Mouse (Mus musculus) thymus, adult 18-20 months (tissue): ENCODE measurements around the gene Zfp637.
"Not testable (repeated sequence)": the region's sequence is repeated elsewhere in the genome, so short reads cannot be mapped to it uniquely, and the experiment has no call there.

Experiments used
- DNase-seq, 2 experiments: peaks; one replicate each; pipeline ENCODE4 v3.0.0; 2022; ENCODE audit warnings: mixed read lengths in 2 of 2

The Zfp637 gene

DNA sequence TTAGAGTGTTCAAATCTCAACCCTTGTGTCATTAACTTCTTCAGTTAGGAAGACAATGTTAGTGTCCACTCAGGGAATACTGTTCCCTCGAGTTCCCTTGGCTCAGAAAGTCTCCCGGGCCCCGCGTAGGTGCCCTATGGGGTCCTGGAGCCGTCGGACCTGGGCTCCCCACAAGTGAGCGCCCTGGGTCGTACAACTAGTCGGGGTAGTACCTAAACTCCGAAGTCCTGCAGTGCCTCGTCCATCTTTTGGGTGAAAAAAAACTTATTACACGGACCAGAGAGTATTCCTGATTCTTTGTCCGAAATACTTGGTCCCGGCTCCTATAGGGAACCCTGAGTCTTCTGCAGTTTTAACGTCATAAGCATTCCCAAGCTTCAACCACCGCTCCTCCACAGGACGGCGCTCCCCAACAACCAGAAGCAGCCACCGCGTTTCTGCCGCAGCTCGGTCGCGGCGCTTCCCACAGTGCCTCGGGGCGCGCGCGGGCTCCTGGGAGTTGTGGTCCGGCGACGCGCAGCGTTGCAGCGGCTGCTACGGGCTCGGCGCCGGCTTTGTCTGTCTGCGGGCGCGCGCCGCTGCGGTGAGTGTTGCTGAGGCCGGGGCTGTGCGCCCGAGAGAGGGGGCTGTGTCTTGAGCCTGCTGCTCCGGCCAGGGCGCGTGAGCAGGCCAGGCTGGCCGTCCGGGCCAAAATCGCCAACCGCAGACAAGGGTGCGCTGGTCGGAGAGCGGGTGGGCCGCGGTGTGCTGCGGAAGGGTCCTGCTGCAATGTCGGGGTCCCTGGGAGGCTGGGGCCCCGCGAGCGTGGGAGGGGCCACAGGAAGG, at the start of gene Zfp637:
Zfp637 (plus strand) TSS at position 495 of the 825 bp plus-strand sequence.
- peak; percentile 86 to 88 for DNase-seq

DNA sequence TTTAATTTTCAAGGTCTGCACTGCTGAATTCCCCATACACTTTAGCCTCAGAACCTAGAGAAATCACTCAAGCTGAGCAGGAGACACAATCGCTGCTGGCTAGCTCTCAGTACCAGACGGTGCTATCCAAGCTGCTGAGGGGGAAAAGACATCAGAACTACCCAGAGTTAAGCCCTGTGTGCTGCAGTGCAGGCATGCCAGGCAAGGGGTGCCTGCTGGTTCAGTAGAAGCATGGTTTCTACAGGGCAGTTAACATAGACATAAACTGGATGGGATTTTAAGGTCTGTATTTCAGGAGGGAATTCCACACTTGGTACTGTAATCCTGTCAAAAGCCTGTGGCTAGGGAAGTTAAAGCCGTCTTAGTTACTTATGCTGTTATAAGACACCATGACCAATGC, 45.7 kb upstream of the Zfp637 start:
- DNase-seq: no peak

DNA sequence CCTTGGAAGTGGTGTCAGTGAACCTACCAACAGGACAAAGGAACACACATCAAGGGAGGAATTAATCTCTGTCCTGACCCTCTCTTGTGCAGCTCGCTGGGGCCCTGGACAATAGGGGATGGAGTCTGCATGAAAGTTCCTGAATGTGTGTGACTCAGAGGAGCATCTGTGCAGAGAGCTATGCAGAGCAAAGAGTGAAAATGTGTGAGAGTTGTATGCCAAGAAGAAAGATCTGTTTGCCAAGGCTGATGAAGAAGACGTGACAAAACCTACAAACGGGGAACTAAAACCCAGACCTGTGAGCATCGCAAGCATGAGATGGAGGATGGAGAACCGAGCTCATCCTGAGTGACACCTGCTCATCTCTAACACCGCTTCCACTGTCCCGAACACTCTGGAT, 40.2 kb upstream of the Zfp637 start:
- DNase-seq: no peak

DNA sequence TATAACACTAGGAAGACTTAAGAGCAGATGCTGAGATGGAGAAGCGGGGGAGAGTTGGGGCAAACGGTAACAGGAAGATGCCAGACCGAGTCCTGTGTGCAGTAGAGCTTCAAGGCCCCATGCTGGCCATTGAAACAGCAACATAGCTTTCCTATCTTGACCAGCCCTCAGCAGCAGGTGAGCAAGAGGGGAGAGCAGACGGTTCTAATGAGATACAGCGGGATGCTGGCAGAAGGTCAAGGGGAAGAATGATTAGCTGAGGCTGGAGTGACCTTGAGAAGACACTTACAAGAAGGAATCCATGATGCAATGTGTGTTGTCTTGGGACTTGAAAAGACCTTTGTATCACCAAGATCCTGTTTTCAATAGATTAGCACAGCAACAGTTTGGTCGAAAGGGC, 39.2 kb upstream of the Zfp637 start:
- no peak for DNase-seq

DNA sequence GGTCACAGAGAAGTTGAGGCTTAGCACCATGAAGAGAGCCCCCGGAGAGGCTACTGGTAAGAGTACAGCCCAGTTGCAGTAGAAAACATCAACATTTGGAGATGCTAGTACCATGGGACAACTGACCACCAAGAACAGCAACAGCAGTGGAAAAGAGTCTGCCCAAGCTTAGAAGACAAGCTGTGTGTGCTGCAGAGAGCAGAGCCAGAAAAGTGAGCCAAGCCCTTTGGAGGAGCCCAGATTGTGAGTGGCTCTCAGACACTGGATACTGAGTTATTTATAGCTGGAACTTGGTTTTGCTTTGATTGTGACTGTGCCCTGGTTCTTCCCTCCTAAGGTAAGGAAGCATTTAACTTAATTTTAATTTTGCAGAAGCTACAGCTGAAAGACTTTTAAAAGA, 33.2 kb upstream of the Zfp637 start:
- DNase-seq: no peak

DNA sequence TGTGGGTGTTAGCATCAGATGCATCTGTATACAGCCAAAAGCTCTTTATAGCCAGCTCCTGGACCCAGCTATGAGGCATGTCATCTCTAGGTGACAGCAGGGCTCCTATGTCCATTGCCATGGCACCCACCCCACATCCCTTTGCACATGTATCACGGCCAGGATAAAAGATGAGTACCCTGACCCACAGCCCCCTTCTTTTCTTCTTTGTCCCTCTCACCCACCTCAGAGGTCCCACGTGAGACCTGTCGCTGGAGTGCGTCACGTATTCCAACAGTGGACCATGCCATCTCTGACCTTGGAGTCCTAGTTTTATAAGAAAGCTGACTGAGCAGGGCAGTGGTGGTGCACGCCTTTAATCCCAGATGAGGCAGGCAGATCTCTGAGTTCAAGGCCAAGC, 31.2 kb upstream of the Zfp637 start:
- DNase-seq: no peak

DNA sequence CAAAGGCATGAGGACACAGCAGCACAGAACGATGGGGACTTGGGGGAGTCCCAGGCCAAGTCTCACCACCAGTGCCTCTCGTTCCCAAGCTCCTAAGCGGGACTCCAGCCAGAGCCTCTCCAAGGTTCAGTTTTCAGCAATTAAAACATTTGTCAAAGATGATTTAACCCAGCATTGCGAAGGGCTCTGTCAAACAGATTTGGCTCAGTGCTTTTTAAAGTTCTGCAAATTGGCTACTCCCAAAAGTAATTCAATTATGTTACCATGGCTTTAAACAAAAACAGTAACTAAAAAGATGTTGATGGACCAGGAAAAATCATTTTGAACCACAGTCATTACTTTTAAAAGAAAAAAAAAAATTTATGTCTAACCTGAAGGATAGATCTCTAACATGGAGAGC, 30.3 kb upstream of the Zfp637 start:
- no peak for DNase-seq

DNA sequence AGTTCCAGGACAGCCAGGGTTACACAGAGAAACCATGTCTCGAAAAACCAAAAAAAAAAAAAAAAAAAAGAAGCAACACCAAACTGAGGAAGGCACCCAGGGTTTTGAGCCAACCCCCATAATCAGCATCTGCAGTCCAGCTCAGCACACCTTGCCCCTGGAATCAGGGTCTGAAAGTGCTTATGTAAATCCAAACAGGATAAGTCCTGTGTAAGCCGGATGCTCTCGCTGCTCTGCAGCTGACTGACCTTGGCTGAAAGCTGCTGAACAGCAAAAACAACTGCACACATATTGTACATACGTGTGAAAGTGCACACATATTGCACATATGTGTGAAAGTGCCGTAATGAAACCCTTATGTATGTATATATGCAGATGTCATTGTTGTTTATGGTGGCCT, 29.7 kb upstream of the Zfp637 start:
- no peak for DNase-seq

DNA sequence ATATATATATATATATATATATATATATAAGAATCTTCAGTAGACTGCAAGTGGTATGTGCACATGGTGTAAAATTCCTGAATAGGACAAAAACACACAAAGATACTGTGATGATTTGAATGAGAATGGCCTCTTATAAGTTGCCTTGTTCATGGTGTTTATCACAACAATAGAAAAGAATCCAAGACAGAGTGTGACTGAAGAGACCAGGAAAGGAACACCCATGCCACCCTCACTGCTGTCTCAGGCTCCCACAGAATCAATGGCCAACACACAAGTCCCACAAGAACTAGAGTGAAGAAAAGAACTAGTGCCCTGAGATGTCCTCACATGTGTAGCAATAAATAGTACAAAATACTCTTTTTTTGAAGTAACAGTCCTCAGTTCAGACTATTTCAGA, 26.3 kb upstream of the Zfp637 start:
- no peak for DNase-seq

DNA sequence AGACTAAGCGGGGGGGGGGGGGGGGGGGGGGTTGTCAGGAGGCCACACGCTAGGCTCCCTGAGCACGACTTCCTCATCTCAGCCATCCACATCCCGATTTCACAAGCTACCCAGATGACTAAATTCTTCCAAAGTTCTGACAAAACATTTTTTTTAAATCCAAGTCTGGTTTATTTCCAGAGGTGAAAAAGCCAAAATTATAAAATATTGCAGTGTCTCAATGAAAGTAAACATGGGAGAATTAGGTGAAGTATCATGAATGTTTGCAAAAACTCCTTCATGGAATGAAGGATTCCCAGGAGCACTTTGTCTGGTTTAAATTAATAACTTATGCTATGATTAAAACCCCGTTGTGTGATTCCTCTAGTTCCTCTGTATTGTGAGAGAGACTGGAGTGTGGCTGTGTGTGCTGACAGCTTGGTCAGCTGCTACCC, 23.9 kb upstream of the Zfp637 start:
- DNase-seq: no peak

DNA sequence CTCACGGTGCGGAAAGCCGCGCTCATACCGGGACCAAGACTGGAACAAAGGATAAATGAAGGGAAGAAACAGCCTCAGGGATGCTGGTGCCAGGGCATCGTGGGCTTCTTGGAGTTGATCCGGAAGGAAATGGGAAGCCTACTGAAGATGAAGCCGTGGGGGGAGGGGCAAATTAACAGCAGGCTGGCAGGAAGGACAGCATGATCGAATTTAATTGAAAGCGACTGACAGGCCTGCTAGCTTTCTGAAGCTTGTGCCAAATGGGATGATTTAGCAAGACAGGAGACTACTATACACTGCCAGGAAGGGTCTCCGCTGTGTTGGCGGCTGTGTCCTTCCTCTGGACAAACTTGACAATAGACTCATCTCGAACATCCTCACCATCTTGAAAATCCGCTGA, 20.7 kb upstream of the Zfp637 start:
- no peak for DNase-seq

DNA sequence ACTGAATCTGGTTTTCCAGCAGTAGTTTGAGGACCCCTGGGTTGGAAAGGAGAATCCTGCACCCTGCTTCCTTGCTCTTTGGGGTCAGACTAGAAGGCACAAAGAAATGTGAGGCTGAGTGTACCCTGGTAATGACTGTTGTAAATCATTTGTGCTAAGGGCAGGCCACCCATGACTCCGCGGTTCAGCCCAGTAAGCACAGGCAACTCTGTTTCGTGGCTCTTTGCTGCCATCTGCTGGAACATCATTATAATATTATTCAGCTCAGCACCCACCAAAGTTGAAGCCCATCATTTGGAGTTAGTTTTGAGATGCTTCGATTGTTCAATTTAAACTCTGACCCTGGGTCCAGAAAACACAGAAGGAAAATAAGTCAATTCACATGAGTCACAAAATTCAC, 15.6 kb upstream of the Zfp637 start:
- DNase-seq: no peak

DNA sequence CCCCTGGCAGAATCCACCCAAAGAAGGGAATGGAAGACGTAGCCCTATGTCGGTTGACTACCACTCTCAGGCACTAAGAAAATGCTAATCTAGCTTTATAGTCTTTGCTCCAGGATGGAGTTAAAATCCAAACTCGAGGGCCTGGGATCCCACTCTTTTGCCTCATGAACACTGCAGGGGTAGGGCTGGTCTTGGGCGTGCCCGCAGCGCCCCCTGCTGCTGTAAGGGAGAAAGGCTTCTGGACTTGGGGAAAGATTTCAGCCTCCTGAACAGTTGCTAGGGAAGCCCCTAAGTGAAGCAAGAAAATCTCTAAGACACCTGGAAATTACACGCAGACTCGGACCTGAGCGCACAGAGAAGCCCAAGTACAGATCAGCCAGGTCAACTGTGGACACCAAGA, 12.7 kb upstream of the Zfp637 start:
- DNase-seq: no peak

DNA sequence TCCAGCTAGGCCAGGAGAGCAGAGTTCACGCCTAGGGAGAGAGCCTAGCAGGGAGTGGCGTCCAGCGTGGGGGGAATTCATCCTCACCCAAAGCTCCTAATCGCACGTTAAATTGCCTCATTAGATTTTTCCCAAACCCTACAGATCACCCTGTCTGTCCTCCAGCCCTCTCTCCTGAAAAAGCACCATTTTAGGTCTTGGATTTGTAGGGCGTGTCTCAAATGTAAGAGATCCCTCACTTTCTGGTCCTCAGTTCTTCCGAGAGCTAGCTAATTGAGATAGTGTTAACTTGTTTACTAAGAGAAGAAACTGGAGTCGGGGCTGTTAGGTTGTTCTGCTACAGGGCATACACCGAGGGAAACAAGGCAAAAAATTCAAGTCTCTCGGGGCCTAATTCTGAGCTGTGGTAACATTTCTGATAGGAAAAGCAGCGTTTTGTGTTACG, 553 bp downstream of the Zfp637 start:
- DNase-seq: no peak

DNA sequence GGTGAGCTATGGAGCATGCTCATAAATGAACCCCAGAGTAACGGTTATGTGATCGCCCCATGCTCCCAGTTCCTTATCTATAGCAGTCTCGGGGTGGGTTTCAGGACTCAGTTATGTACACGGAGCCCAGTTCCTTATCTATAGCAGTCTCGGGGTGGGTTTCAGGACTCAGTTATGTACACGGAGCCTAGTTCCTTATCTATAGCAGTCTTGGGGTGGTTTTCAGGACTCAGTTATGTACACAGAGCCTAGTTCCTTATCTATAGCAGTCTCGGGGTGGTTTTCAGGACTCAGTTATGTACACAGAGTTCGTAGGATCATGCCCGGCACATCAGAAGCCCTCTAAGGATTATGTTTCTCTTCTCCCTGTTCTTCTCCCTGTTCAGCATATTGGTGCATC, 3.6 kb downstream of the Zfp637 start:
- DNase-seq: no peak

DNA sequence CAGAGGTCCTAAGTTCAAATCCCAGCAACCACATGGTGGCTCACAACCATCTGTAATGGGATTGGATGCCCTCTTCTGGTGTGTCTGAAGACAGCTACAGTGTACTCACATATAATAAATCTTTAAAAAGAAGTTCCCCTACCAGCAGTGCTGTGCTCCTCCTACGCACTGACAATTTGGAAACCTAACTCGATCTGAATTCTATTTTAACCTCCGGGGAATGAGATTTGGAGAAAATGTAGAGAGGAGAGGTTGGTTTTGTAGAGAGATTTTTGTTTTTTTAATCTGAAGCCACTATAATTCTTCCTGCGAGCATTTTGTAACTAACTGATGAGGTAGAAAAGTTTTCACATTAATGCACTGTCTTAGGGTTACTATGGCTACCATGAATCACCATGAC, 5.7 kb downstream of the Zfp637 start:
- DNase-seq: not testable (repeated sequence)

DNA sequence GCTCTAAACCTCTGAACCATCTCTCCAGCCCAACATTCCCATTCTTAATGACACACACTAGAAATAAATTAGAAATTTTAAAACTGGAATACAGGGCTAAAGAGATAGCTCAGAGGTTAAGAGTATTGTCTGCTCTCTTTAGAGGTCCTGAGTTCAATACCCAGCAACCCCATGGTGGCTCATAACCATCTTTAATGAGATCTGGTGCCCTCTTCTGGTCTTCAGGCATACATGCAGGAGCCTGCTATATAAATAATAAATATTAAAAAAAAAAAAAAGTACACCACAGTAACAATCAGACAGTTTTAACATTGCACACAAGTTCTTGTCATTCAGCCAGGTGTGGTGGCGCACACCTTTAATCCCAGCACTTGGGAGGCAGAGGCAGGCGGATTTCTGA, 6.8 kb downstream of the Zfp637 start:
- no peak for DNase-seq

DNA sequence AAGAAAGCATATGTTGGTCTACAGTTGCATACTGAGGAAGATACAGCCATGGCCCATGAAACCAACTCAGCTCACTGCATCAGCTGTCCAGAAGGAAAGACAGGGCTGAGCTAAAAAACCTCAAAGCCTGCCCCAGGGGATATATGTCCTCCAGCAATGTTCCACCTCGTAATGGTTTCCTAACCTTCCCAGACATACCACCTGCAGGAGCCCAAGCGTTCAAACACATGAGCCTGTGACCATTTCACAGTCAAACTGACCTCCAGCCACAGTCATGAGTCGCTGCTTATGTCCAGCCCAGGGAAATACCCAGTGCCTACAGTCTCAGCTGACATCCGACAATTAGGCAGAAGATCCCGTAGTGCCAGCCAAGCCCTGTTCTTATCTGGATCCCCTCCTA, 7.6 kb downstream of the Zfp637 start:
- DNase-seq: no peak

DNA sequence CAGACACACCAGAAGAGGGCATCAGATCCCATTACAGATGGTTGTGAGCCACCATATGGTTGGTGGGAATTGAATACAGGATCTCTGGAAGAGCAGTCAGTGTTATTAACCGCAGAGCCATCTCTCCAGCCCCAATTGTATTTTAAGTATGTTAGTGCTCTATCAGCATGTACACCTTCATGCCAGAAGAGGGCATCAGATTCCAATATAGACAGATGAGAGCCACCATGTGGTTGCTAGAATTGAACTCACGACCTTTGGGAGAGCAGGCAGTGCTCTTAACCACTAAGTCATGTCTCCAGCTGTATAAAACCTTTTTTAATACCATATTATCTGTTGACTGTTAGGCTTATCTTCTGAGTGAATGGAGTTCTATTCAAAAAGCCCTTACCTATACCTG, 10.8 kb downstream of the Zfp637 start:
- DNase-seq: no peak

DNA sequence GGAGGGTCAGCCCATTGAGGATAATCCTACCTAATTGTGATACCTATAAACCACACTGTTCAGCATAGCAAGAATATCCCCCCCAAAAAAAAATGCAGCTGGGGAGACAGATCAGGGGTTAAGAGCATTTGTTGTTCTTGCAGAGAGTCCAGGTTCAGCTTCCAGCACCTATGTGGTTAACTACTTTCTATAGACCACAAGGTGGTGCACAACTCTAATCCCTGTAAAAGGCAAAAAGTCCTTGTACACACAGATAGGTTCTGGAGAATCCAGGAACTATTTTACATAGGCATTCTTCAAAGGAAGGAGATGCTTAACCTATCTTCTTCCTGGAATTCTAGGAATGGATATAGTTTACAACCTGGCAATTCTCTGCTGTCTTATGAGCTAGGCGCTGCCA, 17.0 kb downstream of the Zfp637 start:
- DNase-seq: no peak

DNA sequence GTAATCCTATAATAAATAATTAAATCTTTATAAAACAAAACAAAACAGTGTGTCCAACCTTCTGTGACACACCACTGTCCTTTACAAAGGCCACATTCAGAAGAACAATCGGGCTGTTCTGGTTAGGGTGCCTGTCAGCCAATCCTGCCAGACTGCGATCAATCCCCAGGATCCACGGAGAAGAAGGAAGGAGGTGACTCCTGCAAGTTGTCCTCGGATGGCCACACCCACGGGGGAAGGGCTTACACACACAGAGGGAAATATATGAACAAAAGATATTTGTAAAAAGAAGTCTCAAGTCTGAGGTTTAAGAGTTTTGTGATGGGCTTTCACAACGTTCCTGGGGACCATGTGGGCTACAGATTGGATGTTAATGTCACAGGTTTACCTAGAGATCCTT, 20.9 kb downstream of the Zfp637 start, which contains the start of gene Zfp239:
Zfp239 (plus strand) TSS at position 253 of the 400 bp plus-strand sequence.
- DNase-seq: no peak

DNA sequence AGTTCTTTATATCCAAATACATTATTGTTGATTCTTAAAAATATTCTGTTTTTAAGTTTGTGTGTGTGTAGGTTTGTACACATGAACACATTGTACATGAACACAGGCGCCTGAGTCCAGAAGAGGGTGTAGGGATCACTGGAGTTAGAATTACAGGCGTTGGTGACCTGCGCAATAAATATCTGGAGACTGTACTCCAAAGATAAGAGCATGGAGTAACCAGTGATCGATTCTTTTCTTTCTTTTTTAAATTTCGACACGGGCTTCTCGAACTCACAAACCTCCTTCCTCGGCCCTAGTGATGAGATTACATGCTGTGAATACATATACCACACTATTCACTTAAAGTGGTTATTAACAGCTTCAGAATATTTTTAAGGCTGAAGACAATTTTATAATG, 21.5 kb downstream of the Zfp637 start:
- DNase-seq: no peak

DNA sequence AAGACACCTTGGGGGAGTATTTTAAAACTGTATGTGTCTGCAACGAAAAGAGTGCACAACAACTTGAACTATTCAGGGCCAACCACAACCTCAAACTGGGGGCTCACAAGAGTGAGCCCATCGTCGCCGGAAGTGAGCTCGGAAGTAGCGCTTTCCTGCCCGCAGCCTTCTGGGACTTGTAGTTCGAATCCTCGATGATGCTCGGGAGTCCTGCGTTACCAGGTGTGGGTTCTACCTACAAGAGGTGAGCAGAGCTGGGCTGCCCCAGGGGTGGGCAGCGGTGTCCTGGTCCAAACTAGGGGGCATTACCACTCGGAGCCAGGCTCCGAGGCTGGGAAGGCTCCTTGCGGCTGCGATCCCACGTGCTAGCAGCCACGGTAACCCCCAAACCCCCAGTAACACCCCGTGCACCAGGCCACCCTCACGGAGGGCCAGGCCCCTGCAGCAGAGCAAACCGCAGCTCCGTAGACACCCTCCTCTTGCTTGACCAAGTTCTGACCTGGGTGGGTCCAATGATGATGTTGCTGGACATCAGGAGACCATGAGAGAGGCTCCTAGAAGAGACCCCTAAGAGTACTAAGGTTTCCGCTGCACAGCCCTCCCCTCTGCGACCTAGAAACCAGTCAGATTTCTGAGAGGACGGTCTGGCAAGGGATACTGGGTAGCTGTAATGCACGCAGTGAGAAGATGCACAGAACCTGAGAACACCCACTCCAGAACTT, 22.1 kb downstream of the Zfp637 start:
- DNase-seq: peak; percentile 39 to 50

DNA sequence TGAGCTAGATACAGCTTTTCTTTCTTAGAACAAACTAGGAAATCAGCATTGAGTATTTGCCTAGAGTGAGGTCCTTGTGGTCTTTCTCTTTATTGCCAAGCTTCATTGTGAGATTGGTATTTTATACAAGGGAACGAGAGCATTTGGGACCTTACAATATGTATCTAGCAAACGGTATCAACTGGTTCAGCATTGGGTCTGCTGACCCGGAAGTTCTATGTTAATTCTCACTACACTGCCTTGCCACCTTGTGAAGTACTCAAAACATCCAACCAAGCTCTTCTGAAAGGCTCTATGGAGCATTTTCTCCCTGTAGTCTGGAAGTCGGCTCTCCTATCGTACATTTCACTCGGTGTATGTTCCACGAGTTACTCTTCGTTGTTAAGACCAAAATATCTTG, 22.8 kb downstream of the Zfp637 start:
- no peak for DNase-seq
